Mouse (Mus musculus) limb, embryonic 14.5 days (tissue): ENCODE results near the gene Gm39115. TPM values are rescaled to one million over a fixed set of nuclear protein-coding genes. Genes with fewer than 3 reads are reported as not detected.
A peak's percentile ranks its signal among the peaks of the same experiment; 100 is the strongest.

Experiments used
- ATAC-seq: fragments of 200-750 bp; cut with Nextera tagmentation; 2 replicates; pipeline ENCODE4 v1.8.0; 2017; ENCODE audit warnings: low read depth, moderate number of reproducible peaks, moderate TSS enrichment; ENCODE audit not compliant: low FRiP score
- DNase-seq: peaks from one replicate; pipeline ENCODE4 v3.0.0-alpha.2; 2015; ENCODE audit warnings: low spot score
- H3K27ac ChIP-seq: fragments of 300-500 bp; sonication (generic); replicated peaks from 2 replicates; pipeline ENCODE4 v1.5.1; 2014; ENCODE audit warnings: low read depth, mild to moderate bottlenecking, low read length, moderate library complexity, mixed read lengths
- H3K27me3 ChIP-seq: fragments of 300-500 bp; sonication (generic); 2 replicates; pipeline ENCODE4 v1.6.1; 2014; ENCODE audit warnings: low read length, mixed read lengths; ENCODE audit not compliant: control insufficient read depth, insufficient read depth
- H3K36me3 ChIP-seq: fragments of 300-500 bp; sonication (generic); 2 replicates; pipeline ENCODE4 v1.6.1; 2014; ENCODE audit warnings: mild to moderate bottlenecking, low read length, moderate library complexity, mixed read lengths; ENCODE audit not compliant: control insufficient read depth, insufficient read depth
- H3K4me1 ChIP-seq: fragments of 300-500 bp; sonication (generic); 2 replicates; pipeline ENCODE4 v1.6.1; 2014; ENCODE audit warnings: antibody characterized with exemption, low read length, mixed read lengths; ENCODE audit not compliant: control insufficient read depth, insufficient read depth
- H3K4me2 ChIP-seq: fragments of 300-500 bp; sonication (generic); replicated peaks from 2 replicates; pipeline ENCODE4 v1.6.1; 2014; ENCODE audit warnings: low read depth, mild to moderate bottlenecking, low read length, moderate library complexity; ENCODE audit not compliant: severe bottlenecking
- H3K4me3 ChIP-seq: fragments of 300-500 bp; sonication (generic); replicated peaks from 2 replicates; pipeline ENCODE4 v1.5.1; 2014; ENCODE audit warnings: low read length
- H3K9ac ChIP-seq: fragments of 300-500 bp; sonication (generic); 2 replicates; pipeline ENCODE4 v1.6.1; 2014; ENCODE audit warnings: mild to moderate bottlenecking, low read depth, low read length, moderate library complexity; ENCODE audit not compliant: severe bottlenecking
- H3K9me3 ChIP-seq: fragments of 300-500 bp; sonication (generic); 2 replicates; pipeline ENCODE4 v1.6.1; 2016; ENCODE audit warnings: low read length; ENCODE audit not compliant: control insufficient read depth
- POLR2A ChIP-seq: fragments of 200-500 bp; IDR thresholded peaks from 2 replicates; pipeline ENCODE4 v1.8.0; 2012; ENCODE audit warnings: inconsistent platforms, mild to moderate bottlenecking, moderate library complexity, borderline replicate concordance; ENCODE audit not compliant: insufficient read depth, insufficient read length; ENCODE audit errors: extremely low read depth
- WGBS: fragments of 180-500 bp; shearing (Covaris S2); extraction: QIAGEN DNeasy Blood & Tissue Kit; methylation state at CpG from one replicate; pipeline ENCODE4 v1.1.7; 2014; 5-methylcytosine and 5-hydroxymethylcytosine counted together
- polyA plus RNA-seq, 2 experiments: library from polyadenylated mRNA; depleted of rRNA in 1 of 2; stranded (reverse) in 1 of 2; unstranded in 1 of 2; fragments of >200 nt; fragmentation: Nextera tagmentation in 1 of 2; extraction: Ambion mirVana in 1 of 2; gene quantifications; 2 replicates each; pipeline versions ENCODE4 v1.2.1 to v1.2.3; 2012 to 2014

Gm39115 gene
- polyA plus RNA-seq, 2 experiments: not detected

GRCm38 (mm10) chr7:142089648-142090447, 46.0 kb downstream of the Gm39115 start:
- H3K4me1 ChIP-seq: peaks cover 12% of the 10 kb centered on the region; the same call in 1 of the 2 replicates
- WGBS: 62% methylated on average over 17 of the region's 17 CpGs
- peaks cover 23% of the 10 kb centered on the region for H3K27me3 ChIP-seq
- no peak for TF ChIP-seq POLR2A
- no peak overlapping the region for H3K4me3 ChIP-seq
- H3K9me3 ChIP-seq: no peaks in the 10 kb centered on the region
- no peak for ATAC-seq
- no peak for DNase-seq
- H3K27ac ChIP-seq: no peak overlapping the region
- H3K9ac ChIP-seq: no peak overlapping the region
- no peaks in the 10 kb centered on the region for H3K36me3 ChIP-seq
- H3K4me2 ChIP-seq: no peak overlapping the region

- Histone ChIP-seq H3K9ac (no peak overlapping the region), H3K27me3 (peaks cover 23% of the 10 kb centered on the region), H3K4me1 (peaks cover 13% of the 10 kb centered on the region), H3K9me3 (no peaks in the 10 kb centered on the region), H3K4me2 (no peak overlapping the region), H3K27ac (no peak overlapping the region), H3K36me3 (no peaks in the 10 kb centered on the region), H3K4me3 (no peak overlapping the region)
- TF ChIP-seq POLR2A: no peak
- WGBS: 4% methylated on average over 5 of the region's 5 CpGs
- DNase-seq: peak; percentile 52
- peak; percentile 69 for ATAC-seq
Measured at GRCm38 (mm10) chr7:142088886-142089285, 46.9 kb downstream of the Gm39115 start.

GRCm38 (mm10) chr7:142087069-142087652, 48.7 kb downstream of the Gm39115 start:
- Histone ChIP-seq H3K9ac (no peak overlapping the region), H3K4me3 (no peak overlapping the region), H3K27ac (no peak overlapping the region), H3K27me3 (peaks cover 31% of the 10 kb centered on the region), H3K4me1 (peaks cover 15% of the 10 kb centered on the region), H3K9me3 (no peaks in the 10 kb centered on the region), H3K4me2 (no peak overlapping the region), H3K36me3 (peaks cover 3% of the 10 kb centered on the region; the same call in 1 of the 2 replicates)
- 80% methylated on average over 1 of the region's 1 CpGs for WGBS
- TF ChIP-seq POLR2A: no peak
- no peak for DNase-seq
- ATAC-seq: no peak

GRCm38 (mm10) chr7:142086159-142086905, 49.5 kb downstream of the Gm39115 start:
- Histone ChIP-seq H3K27ac (no peak overlapping the region), H3K4me2 (no peak overlapping the region), H3K9me3 (no peaks in the 10 kb centered on the region), H3K27me3 (peaks cover 38% of the 10 kb centered on the region), H3K36me3 (peaks cover 4% of the 10 kb centered on the region; the same call in 1 of the 2 replicates), H3K4me3 (no peak overlapping the region), H3K4me1 (peaks cover 15% of the 10 kb centered on the region), H3K9ac (no peak overlapping the region)
- ATAC-seq (no peak), DNase-seq (no peak)
- whole genome bisulfite sequencing: 79% methylated on average over 4 of the region's 4 CpGs
- TF ChIP-seq POLR2A: no peak

Other genes with a start within 250 kb of the Gm39115 start
- 46.0 and 55.8 TPM in 2 replicates for gene Tollip, start 217.5 kb downstream of the Gm39115 start, polyA plus RNA-seq (2012; rRNA removed)
- gene Tollip, start 217.5 kb downstream of the Gm39115 start, polyA plus RNA-seq (2014; fragmentation: Nextera tagmentation; extraction: Ambion mirVana): 41.3 and 46.3 TPM in 2 replicates
- gene Brsk2, start 186.3 kb downstream of the Gm39115 start, polyA plus RNA-seq (2012; rRNA removed): 0.47 and 0.78 TPM in 2 replicates
- gene Brsk2, start 186.3 kb downstream of the Gm39115 start, polyA plus RNA-seq (2014; fragmentation: Nextera tagmentation; extraction: Ambion mirVana): 0.66 and 0.68 TPM in 2 replicates
- 55.2 and 56.2 TPM in 2 replicates for gene Mob2, start 75.0 kb downstream of the Gm39115 start, polyA plus RNA-seq (2012; rRNA removed)
- gene Mob2, start 75.0 kb downstream of the Gm39115 start, polyA plus RNA-seq (2014; fragmentation: Nextera tagmentation; extraction: Ambion mirVana): 73.6 and 76.9 TPM in 2 replicates
- gene Dusp8, start 40.2 kb downstream of the Gm39115 start, polyA plus RNA-seq (2012; rRNA removed): 4.1 and 5.4 TPM in 2 replicates
- gene Dusp8, start 40.2 kb downstream of the Gm39115 start, polyA plus RNA-seq (2014; fragmentation: Nextera tagmentation; extraction: Ambion mirVana): 3.5 TPM in 2 replicates
- gene Gm45618, start 15.3 kb downstream of the Gm39115 start, polyA plus RNA-seq (2012; rRNA removed): not detected in 2 replicates
- not detected in 2 replicates for gene Gm45618, start 15.3 kb downstream of the Gm39115 start, polyA plus RNA-seq (2014; fragmentation: Nextera tagmentation; extraction: Ambion mirVana)
- gene Gm45337, start 8.6 kb upstream of the Gm39115 start, polyA plus RNA-seq (2012; rRNA removed): not detected in 2 replicates
- gene Gm45337, start 8.6 kb upstream of the Gm39115 start, polyA plus RNA-seq (2014; fragmentation: Nextera tagmentation; extraction: Ambion mirVana): not detected in 2 replicates
- not detected in 2 replicates for gene Gm29735, start 21.1 kb upstream of the Gm39115 start, polyA plus RNA-seq (2012; rRNA removed)
- gene Gm29735, start 21.1 kb upstream of the Gm39115 start, polyA plus RNA-seq (2014; fragmentation: Nextera tagmentation; extraction: Ambion mirVana): not detected in 2 replicates
- gene Gm4553, start 29.7 kb upstream of the Gm39115 start, polyA plus RNA-seq (2012; rRNA removed): not detected in 2 replicates
- gene Gm4553, start 29.7 kb upstream of the Gm39115 start, polyA plus RNA-seq (2014; fragmentation: Nextera tagmentation; extraction: Ambion mirVana): not detected in 2 replicates
- gene Krtap5-2, start 40.0 kb upstream of the Gm39115 start, polyA plus RNA-seq (2012; rRNA removed): not detected in 2 replicates
- not detected in 2 replicates for gene Krtap5-2, start 40.0 kb upstream of the Gm39115 start, polyA plus RNA-seq (2014; fragmentation: Nextera tagmentation; extraction: Ambion mirVana)
- not detected in 2 replicates for gene Gm10153, start 54.4 kb upstream of the Gm39115 start, polyA plus RNA-seq (2012; rRNA removed)
- not detected in 2 replicates for gene Gm10153, start 54.4 kb upstream of the Gm39115 start, polyA plus RNA-seq (2014; fragmentation: Nextera tagmentation; extraction: Ambion mirVana)
- not detected in 2 replicates for gene Krtap5-3, start 65.3 kb upstream of the Gm39115 start, polyA plus RNA-seq (2012; rRNA removed)
- gene Krtap5-3, start 65.3 kb upstream of the Gm39115 start, polyA plus RNA-seq (2014; fragmentation: Nextera tagmentation; extraction: Ambion mirVana): not detected in 2 replicates
- not detected in 2 replicates for gene Gm7579, start 75.8 kb upstream of the Gm39115 start, polyA plus RNA-seq (2012; rRNA removed)
- gene Gm7579, start 75.8 kb upstream of the Gm39115 start, polyA plus RNA-seq (2014; fragmentation: Nextera tagmentation; extraction: Ambion mirVana): not detected in 2 replicates
- not detected in 2 replicates for gene Krtap5-5, start 93.9 kb upstream of the Gm39115 start, polyA plus RNA-seq (2012; rRNA removed)
- gene Krtap5-5, start 93.9 kb upstream of the Gm39115 start, polyA plus RNA-seq (2014; fragmentation: Nextera tagmentation; extraction: Ambion mirVana): not detected in 2 replicates
- not detected in 2 replicates for gene Gm40460, start 105.0 kb upstream of the Gm39115 start, polyA plus RNA-seq (2012; rRNA removed)
- gene Gm40460, start 105.0 kb upstream of the Gm39115 start, polyA plus RNA-seq (2014; fragmentation: Nextera tagmentation; extraction: Ambion mirVana): not detected in 2 replicates
- not detected in 2 replicates for gene Gm2431, start 122.3 kb upstream of the Gm39115 start, polyA plus RNA-seq (2012; rRNA removed)
- gene Gm2431, start 122.3 kb upstream of the Gm39115 start, polyA plus RNA-seq (2014; fragmentation: Nextera tagmentation; extraction: Ambion mirVana): not detected in 2 replicates
- 0.28 TPM in 1 of 2 replicates, not detected in the other for gene Gm4559, start 138.3 kb upstream of the Gm39115 start, polyA plus RNA-seq (2012; rRNA removed)
- gene Gm4559, start 138.3 kb upstream of the Gm39115 start, polyA plus RNA-seq (2014; fragmentation: Nextera tagmentation; extraction: Ambion mirVana): not detected in 2 replicates
- not detected in 2 replicates for gene Krtap5-1, start 161.1 kb upstream of the Gm39115 start, polyA plus RNA-seq (2012; rRNA removed)
- not detected in 2 replicates for gene Krtap5-1, start 161.1 kb upstream of the Gm39115 start, polyA plus RNA-seq (2014; fragmentation: Nextera tagmentation; extraction: Ambion mirVana)
- gene Krtap5-4, start 167.5 kb upstream of the Gm39115 start, polyA plus RNA-seq (2012; rRNA removed): not detected in 2 replicates
- not detected in 2 replicates for gene Krtap5-4, start 167.5 kb upstream of the Gm39115 start, polyA plus RNA-seq (2014; fragmentation: Nextera tagmentation; extraction: Ambion mirVana)
- 2.1 and 2.4 TPM in 2 replicates for gene Ifitm10, start 237.7 kb upstream of the Gm39115 start, polyA plus RNA-seq (2012; rRNA removed)
- 2.0 and 2.5 TPM in 2 replicates for gene Ifitm10, start 237.7 kb upstream of the Gm39115 start, polyA plus RNA-seq (2014; fragmentation: Nextera tagmentation; extraction: Ambion mirVana)
- gene Gm49369, start 246.6 kb upstream of the Gm39115 start, polyA plus RNA-seq (2012; rRNA removed): 0.09 TPM in 1 of 2 replicates, not detected in the other
- not detected in 2 replicates for gene Gm49369, start 246.6 kb upstream of the Gm39115 start, polyA plus RNA-seq (2014; fragmentation: Nextera tagmentation; extraction: Ambion mirVana)